Mouse (Mus musculus): Measurements from ENCODE around the gene Fgfr2.

DNA sequence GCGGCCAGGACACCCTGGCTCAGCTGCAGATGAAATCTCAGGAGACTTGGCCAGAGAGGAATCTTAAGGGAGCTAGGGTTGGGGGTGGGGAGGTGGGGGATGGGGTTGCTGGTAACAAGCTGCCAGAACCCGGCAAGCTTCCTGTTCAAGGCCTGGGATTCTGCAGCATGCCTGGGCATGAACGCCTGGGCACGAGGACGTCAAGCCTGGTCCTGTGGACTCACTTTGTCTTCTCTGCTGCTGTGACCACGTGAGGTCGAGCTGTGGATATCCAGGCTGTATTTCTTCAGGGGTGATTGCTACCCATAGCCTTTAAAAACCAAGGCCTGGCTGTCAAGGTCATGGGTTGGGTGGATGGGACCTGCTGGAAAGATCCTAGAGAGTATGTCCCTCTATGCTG lies 117.4 kb downstream of the Fgfr2 start:
- no peak for TF ChIP-seq POLR2AphosphoS2 (IDR thresholded peaks at IDR 0.05; ENCODE audit: insufficient read length, low read depth)
- no peak for TF ChIP-seq MYOG (IDR thresholded peaks at IDR 0.05; ENCODE audit: control insufficient read depth in 1 of 3, insufficient read depth in 1 of 3, insufficient read length in 2 of 3, low read depth in 2 of 3)
- no peak for TF ChIP-seq MAX (IDR thresholded peaks at IDR 0.05; ENCODE audit: low read depth)
- no peak for TF ChIP-seq POLR2A (IDR thresholded peaks at IDR 0.05; ENCODE audit: insufficient read length, low read depth)
- TF ChIP-seq TCF12 (IDR thresholded peaks at IDR 0.05; ENCODE audit: insufficient read depth, poor library complexity, severe bottlenecking): no peak
- TF ChIP-seq USF1 (IDR thresholded peaks at IDR 0.05; ENCODE audit: low read depth): no peak
- TF ChIP-seq TCF3 (IDR thresholded peaks at IDR 0.05; ENCODE audit: insufficient read length, low read depth): no peak
